Mouse (Mus musculus): Measurements from ENCODE around the gene Olfr1410. TPM values are rescaled to one million over a fixed set of nuclear protein-coding genes. Genes with fewer than 3 reads are reported as not detected.

Gene Olfr1410
- polyA plus RNA-seq, 1 experiment from 2014 or later, result not detected

- no peak overlapping the region for H3K9ac ChIP-seq
- H3K9me3 ChIP-seq, result no peaks in the 10 kb centered on the region
- no peaks in the 10 kb centered on the region for H3K36me3 ChIP-seq (replicated peaks)
- no peak overlapping the region for H3K27ac ChIP-seq
- ATAC-seq (replicated peaks), result no peak
- H3K4me3 ChIP-seq, result no peak overlapping the region
- H3K4me2 ChIP-seq, result no peak overlapping the region
- H3K4me1 ChIP-seq, result no peaks in the 10 kb centered on the region
- H3K27me3 ChIP-seq (replicated peaks), result no peaks in the 10 kb centered on the region
- WGBS, result 75% methylated on average over 5 of the region's 5 CpGs
These were observed 53.8 kb downstream of the Olfr1410 start for GRCm38 (mm10) chr1:92659392-92659791.

Other genes starting within 250 kb of the Olfr1410 start
- gene Ndufa10, start 131.9 kb upstream of the Olfr1410 start, polyA plus RNA-seq (2015; fragmentation: Nextera tagmentation; extraction: Ambion mirVana), result 303 and 308 TPM in 2 replicates
- gene Olfr1416, start 120.7 kb upstream of the Olfr1410 start, polyA plus RNA-seq (2015; fragmentation: Nextera tagmentation; extraction: Ambion mirVana), result not detected in 2 replicates
- not detected in 2 replicates for gene Olfr1415, start 109.7 kb upstream of the Olfr1410 start, polyA plus RNA-seq (2015; fragmentation: Nextera tagmentation; extraction: Ambion mirVana)
- not detected in 2 replicates for gene Olfr1414, start 87.1 kb upstream of the Olfr1410 start, polyA plus RNA-seq (2015; fragmentation: Nextera tagmentation; extraction: Ambion mirVana)
- not detected in 2 replicates for gene Olfr1413, start 34.5 kb upstream of the Olfr1410 start, polyA plus RNA-seq (2015; fragmentation: Nextera tagmentation; extraction: Ambion mirVana)
- not detected in 2 replicates for gene Olfr1412, start 20.0 kb upstream of the Olfr1410 start, polyA plus RNA-seq (2015; fragmentation: Nextera tagmentation; extraction: Ambion mirVana)
- gene Olfr1411, start 11.4 kb upstream of the Olfr1410 start, polyA plus RNA-seq (2015; fragmentation: Nextera tagmentation; extraction: Ambion mirVana), result not detected in 2 replicates
- not detected in 2 replicates for gene Olfr12, start 12.0 kb downstream of the Olfr1410 start, polyA plus RNA-seq (2015; fragmentation: Nextera tagmentation; extraction: Ambion mirVana)
- gene Cops9, start 36.2 kb downstream of the Olfr1410 start, polyA plus RNA-seq (2015; fragmentation: Nextera tagmentation; extraction: Ambion mirVana), result 526 and 562 TPM in 2 replicates
- 0.35 TPM in 1 of 2 replicates, not detected in the other for gene Otos, start 43.1 kb downstream of the Olfr1410 start, polyA plus RNA-seq (2015; fragmentation: Nextera tagmentation; extraction: Ambion mirVana)
- 62.3 and 66.1 TPM in 2 replicates for gene Gpc1, start 225.9 kb downstream of the Olfr1410 start, polyA plus RNA-seq (2015; fragmentation: Nextera tagmentation; extraction: Ambion mirVana)